Mouse (Mus musculus): ENCODE measurements around the gene Atp5b.
"Not testable (repeated sequence)": the region's sequence is repeated elsewhere in the genome, so short reads cannot be mapped to it uniquely, and the experiment has no call there.

The Atp5b gene

GRCm38 (mm10) chr10:128069201-128069600 is 13.9 kb upstream of the Atp5b start:
- DNase-seq (ENCODE audit: low spot score in 2 of 2) = no peak

- not testable (repeated sequence) for DNase-seq (ENCODE audit: low spot score in 2 of 2)
Observed at GRCm38 (mm10) chr10:128070432-128070831, 12.6 kb upstream of the Atp5b start.

- not testable (repeated sequence) for DNase-seq (ENCODE audit: low spot score in 2 of 2)
Observed at GRCm38 (mm10) chr10:128078269-128078668, 4.8 kb upstream of the Atp5b start.

- peak in 1 of 2 experiments; percentile 31 for DNase-seq (ENCODE audit: low spot score in 2 of 2)
Observed at GRCm38 (mm10) chr10:128080496-128080895, 2.6 kb upstream of the Atp5b start.

- DNase-seq (ENCODE audit: low spot score in 2 of 2) = no peak
Observed at GRCm38 (mm10) chr10:128081807-128082476, 1.1 kb upstream of the Atp5b start.

- DNase-seq (ENCODE audit: low spot score in 2 of 2) = no peak
Observed at GRCm38 (mm10) chr10:128082477-128082808, 630 bp upstream of the Atp5b start.

- peak; percentile 14 to 27 for DNase-seq (ENCODE audit: low spot score in 2 of 2)
Observed at GRCm38 (mm10) chr10:128083688-128084087, 615 bp downstream of the Atp5b start.

- no peak for DNase-seq (ENCODE audit: low spot score in 2 of 2)
Observed at GRCm38 (mm10) chr10:128084160-128084559, 1.1 kb downstream of the Atp5b start.

GRCm38 (mm10) chr10:128086391-128086790 is 3.3 kb downstream of the Atp5b start:
- peak in 1 of 2 experiments; percentile 36 for DNase-seq (ENCODE audit: low spot score in 2 of 2)

GRCm38 (mm10) chr10:128087216-128087615 is 4.1 kb downstream of the Atp5b start:
- DNase-seq (ENCODE audit: low spot score in 2 of 2) = not testable (repeated sequence)

- no peak for DNase-seq (ENCODE audit: low spot score in 2 of 2)
Observed at GRCm38 (mm10) chr10:128088181-128088580, 5.1 kb downstream of the Atp5b start.

- DNase-seq (ENCODE audit: low spot score in 2 of 2) = no peak
Observed at GRCm38 (mm10) chr10:128089842-128090241, 6.8 kb downstream of the Atp5b start.

- peak; percentile 81 to 89 for DNase-seq (ENCODE audit: low spot score in 2 of 2)
Observed at GRCm38 (mm10) chr10:128090651-128091563, 7.8 kb downstream of the Atp5b start.

- peak; percentile 83 to 84 for DNase-seq (ENCODE audit: low spot score in 2 of 2)
Observed at GRCm38 (mm10) chr10:128091564-128092505, 8.8 kb downstream of the Atp5b start, which contains the start of gene Baz2a. Gene Baz2a (plus strand): TSS chr10:128091577.

GRCm38 (mm10) chr10:128092506-128093495 is 9.7 kb downstream of the Atp5b start:
- DNase-seq (ENCODE audit: low spot score in 2 of 2) = peak; percentile 87 to 88

- DNase-seq (ENCODE audit: low spot score in 2 of 2) = peak; percentile 49 to 64
Observed at GRCm38 (mm10) chr10:128093496-128094294, 10.6 kb downstream of the Atp5b start.

- DNase-seq (ENCODE audit: low spot score in 2 of 2) = peak; percentile 95 to 97
Observed at GRCm38 (mm10) chr10:128094340-128094968, 11.4 kb downstream of the Atp5b start.

- DNase-seq (ENCODE audit: low spot score in 2 of 2) = no peak
Observed at GRCm38 (mm10) chr10:128095003-128095636, 12.0 kb downstream of the Atp5b start.

- DNase-seq (ENCODE audit: low spot score in 2 of 2) = no peak
Observed at GRCm38 (mm10) chr10:128096313-128096692, 13.2 kb downstream of the Atp5b start.

All from spleen, postnatal 36 days (tissue).